Mouse (Mus musculus) erythroid progenitor cell, adult 5-6 weeks (primary cell): ENCODE results near the gene Bach2. TPM values are rescaled to one million over a fixed set of nuclear protein-coding genes. Genes with fewer than 3 reads are reported as not detected.

ENCODE experiments used
- ATAC-seq: replicated peaks from 2 replicates; pipeline ENCODE4 v1.8.0; 2016; ENCODE audit warnings: moderate number of reproducible peaks, mild to moderate bottlenecking, moderate TSS enrichment, inconsistent platforms; ENCODE audit not compliant: poor library complexity, low FRiP score, severe bottlenecking
- total RNA-seq, 2 experiments: library from RNA; stranded (forward) in 1 of 2; stranded (reverse) in 1 of 2; fragments of 150-400 nt in 1 of 2; fragments of 186-747, 209-891 nt in 1 of 2; gene quantifications; 2 replicates each; pipeline versions ENCODE4 v1.2.3 to v1.2.4; 2015 to 2017; ENCODE audit warnings: low replicate concordance in 2 of 2

Bach2 gene
- total RNA-seq, 2 experiments from 2014 or later: 2.1 to 14.7 TPM

- no peak for ATAC-seq
Observed at GRCm38 (mm10) chr4:32569995-32570938, 331.7 kb downstream of the Bach2 start.

GRCm38 (mm10) chr4:32570939-32571317 is 332.3 kb downstream of the Bach2 start:
- ATAC-seq: no peak

- ATAC-seq: no peak
Observed at GRCm38 (mm10) chr4:32571441-32571840, 332.8 kb downstream of the Bach2 start.

- ATAC-seq: no peak
Observed at GRCm38 (mm10) chr4:32572118-32572517, 333.5 kb downstream of the Bach2 start.

GRCm38 (mm10) chr4:32573586-32573985 is 335.0 kb downstream of the Bach2 start:
- ATAC-seq: no peak

GRCm38 (mm10) chr4:32574604-32575003 is 336.0 kb downstream of the Bach2 start:
- ATAC-seq: no peak

GRCm38 (mm10) chr4:32575165-32575564 is 336.6 kb downstream of the Bach2 start:
- no peak for ATAC-seq

GRCm38 (mm10) chr4:32579850-32580249 is 341.2 kb downstream of the Bach2 start:
- no peak for ATAC-seq

- no peak for ATAC-seq
Observed at GRCm38 (mm10) chr4:32584181-32584580, 345.6 kb downstream of the Bach2 start.

- ATAC-seq: no peak; the same call in 1 of the 2 replicates
Observed at GRCm38 (mm10) chr4:32586596-32586995, 348.0 kb downstream of the Bach2 start.

GRCm38 (mm10) chr4:32587543-32587942 is 348.9 kb downstream of the Bach2 start:
- ATAC-seq: no peak

- ATAC-seq: no peak
Observed at GRCm38 (mm10) chr4:32588237-32588636, 349.6 kb downstream of the Bach2 start.

- ATAC-seq: no peak
Observed at GRCm38 (mm10) chr4:32601135-32601534, 362.5 kb downstream of the Bach2 start.

GRCm38 (mm10) chr4:32602660-32603059 is 364.1 kb downstream of the Bach2 start, which contains the start of gene Gja10:
Gja10 (minus strand) TSS chr4:32602760.
- no peak for ATAC-seq

GRCm38 (mm10) chr4:32615034-32615881 is 376.7 kb downstream of the Bach2 start, which contains the start of gene Casp8ap2:
Casp8ap2 (plus strand) TSS chr4:32615451.
- ATAC-seq: peak; percentile 99

- ATAC-seq: no peak
Observed at GRCm38 (mm10) chr4:32621637-32622036, 383.0 kb downstream of the Bach2 start.
